Mouse (Mus musculus) forebrain, postnatal 0 days (tissue): ENCODE results near the gene Sumf1. TPM values are rescaled to one million over a fixed set of nuclear protein-coding genes. Genes with fewer than 3 reads are reported as not detected.

Experiments used
- ATAC-seq: fragments of 200-750 bp; cut with Nextera tagmentation; 2 replicates; pipeline ENCODE4 v1.8.0; 2017; ENCODE audit warnings: mild to moderate bottlenecking, moderate library complexity
- DNase-seq: peaks from one replicate; pipeline ENCODE4 v3.0.0-alpha.2; 2015
- H3K27ac ChIP-seq: fragments of 300-500 bp; sonication (generic); 2 replicates; pipeline ENCODE4 v1.5.1; 2014; ENCODE audit warnings: low read depth, mild to moderate bottlenecking, antibody characterized with exemption, low read length, moderate library complexity, mixed read lengths
- H3K27me3 ChIP-seq: fragments of 300-500 bp; sonication (generic); 2 replicates; pipeline ENCODE4 v1.6.1; 2014; ENCODE audit warnings: mild to moderate bottlenecking, low read length, mixed read lengths; ENCODE audit not compliant: insufficient read depth
- H3K36me3 ChIP-seq: fragments of 300-500 bp; sonication (generic); 2 replicates; pipeline ENCODE4 v1.6.1; 2014; ENCODE audit warnings: mild to moderate bottlenecking, moderate library complexity; ENCODE audit not compliant: insufficient read depth
- H3K4me1 ChIP-seq: fragments of 300-500 bp; sonication (generic); 2 replicates; pipeline ENCODE4 v1.6.1; 2014; ENCODE audit warnings: antibody characterized with exemption; ENCODE audit not compliant: insufficient read depth
- H3K4me2 ChIP-seq: fragments of 300-500 bp; sonication (generic); 2 replicates; pipeline ENCODE4 v1.6.1; 2014; ENCODE audit warnings: low read depth, mild to moderate bottlenecking, moderate library complexity
- H3K4me3 ChIP-seq: fragments of 300-500 bp; sonication (generic); 2 replicates; pipeline ENCODE4 v1.5.1; 2014; ENCODE audit warnings: low read depth, low read length, mixed read lengths
- H3K9ac ChIP-seq: fragments of 300-500 bp; sonication (generic); 2 replicates; pipeline ENCODE4 v1.6.1; 2014; ENCODE audit warnings: mild to moderate bottlenecking
- H3K9me3 ChIP-seq: fragments of 300-500 bp; sonication (generic); 2 replicates; pipeline ENCODE4 v1.6.1; 2016; ENCODE audit warnings: low read length
- CTCF ChIP-seq: sonication (generic); IDR thresholded peaks from 2 replicates; pipeline ENCODE4 v1.5.1; 2016; ENCODE audit warnings: antibody characterized with exemption, control low read depth, low read depth
- WGBS: fragments of 180-500 bp; shearing (Covaris S2); extraction: QIAGEN DNeasy Blood & Tissue Kit; methylation state at CpG from one replicate; pipeline ENCODE4 v1.1.7; 2014; 5-methylcytosine and 5-hydroxymethylcytosine counted together
- polyA plus RNA-seq: library from polyadenylated mRNA; unstranded; fragments of >200 nt; fragmentation: Nextera tagmentation; extraction: Ambion mirVana; gene quantifications from 2 replicates; pipeline ENCODE4 v1.2.1, GENCODE M21; 2015
- total RNA-seq: library from RNA; depleted of rRNA; stranded (reverse); fragments of >200 nt; gene quantifications from 2 replicates; pipeline ENCODE4 v1.2.3, GENCODE M21; 2014

The Sumf1 gene
- total and polyA plus RNA-seq, 2 experiments from 2014 or later, result 11.6 to 18.3 TPM

DNA sequence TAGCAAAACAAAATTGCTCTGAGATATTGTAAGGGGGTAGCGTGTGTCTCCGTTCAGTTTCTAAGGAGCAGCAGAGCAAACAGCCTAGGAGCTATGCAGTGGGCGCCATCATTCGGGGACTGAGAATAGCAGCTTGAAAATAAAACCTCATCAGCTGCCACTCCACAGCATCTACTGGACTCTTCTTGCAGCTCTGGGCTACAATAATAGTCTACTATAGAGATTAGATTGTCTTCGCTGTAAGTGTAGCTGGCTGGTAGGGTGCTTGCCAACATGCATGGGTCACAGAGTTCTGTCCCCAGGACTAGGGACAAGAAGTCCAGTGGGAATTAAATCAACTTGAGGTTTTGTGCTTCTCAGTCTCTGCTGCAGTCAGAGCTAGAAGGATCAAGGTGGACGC lies 42.1 kb upstream of the Sumf1 start:
- 89% methylated on average over 6 of the region's 6 CpGs for WGBS

GRCm38 (mm10) chr6:108226230-108226629 lies 40.8 kb upstream of the Sumf1 start:
- H3K4me3 ChIP-seq, result no peak overlapping the region

More for the DNA sequence above, 42.1 kb upstream of the Sumf1 start:
- H3K27me3 ChIP-seq, result no peaks in the 10 kb centered on the region
- H3K4me1 ChIP-seq, result no peaks in the 10 kb centered on the region
- DNase-seq (no peak), ATAC-seq (no peak)
- H3K9me3 ChIP-seq, result no peaks in the 10 kb centered on the region
- H3K9ac ChIP-seq, result no peak overlapping the region
- no peak overlapping the region for H3K4me2 ChIP-seq
- H3K27ac ChIP-seq, result no peak overlapping the region
- no peak overlapping the region for H3K4me3 ChIP-seq
- no peak for TF ChIP-seq CTCF
- no peaks in the 10 kb centered on the region for H3K36me3 ChIP-seq

DNA sequence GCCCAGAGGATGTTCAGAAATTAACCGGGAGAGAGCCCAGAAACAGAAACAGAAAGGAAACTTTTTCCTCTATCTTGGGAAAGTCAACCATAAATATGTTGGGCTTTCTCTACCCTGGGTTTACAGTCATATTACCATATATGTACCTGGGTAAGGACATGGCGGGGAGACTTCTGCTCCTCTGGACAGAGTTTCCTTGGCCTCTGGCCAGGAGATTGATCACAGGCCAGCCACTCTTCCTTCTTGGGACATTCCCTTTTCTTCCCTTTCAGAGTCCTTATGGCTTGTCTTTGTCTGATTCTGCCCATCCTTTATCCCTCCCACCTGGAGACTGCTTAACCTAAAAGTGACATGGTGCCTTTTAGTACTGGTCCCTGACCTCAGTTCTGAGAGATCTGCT lies 39.6 kb upstream of the Sumf1 start:
- H3K27ac ChIP-seq, result no peak overlapping the region
- H3K4me2 ChIP-seq, result no peak overlapping the region
- no peaks in the 10 kb centered on the region for H3K27me3 ChIP-seq
- H3K9me3 ChIP-seq, result no peaks in the 10 kb centered on the region
- H3K4me1 ChIP-seq, result no peaks in the 10 kb centered on the region
- H3K9ac ChIP-seq, result no peak overlapping the region
- no peak overlapping the region for H3K4me3 ChIP-seq
- TF ChIP-seq CTCF, result no peak
- 90% methylated on average over 2 of the region's 2 CpGs for WGBS
- DNase-seq (no peak), ATAC-seq (no peak)
- H3K36me3 ChIP-seq, result no peaks in the 10 kb centered on the region

More at GRCm38 (mm10) chr6:108226230-108226629, 40.8 kb upstream of the Sumf1 start:
- no peaks in the 10 kb centered on the region for H3K4me1 ChIP-seq
- TF ChIP-seq CTCF, result no peak
- no peaks in the 10 kb centered on the region for H3K27me3 ChIP-seq
- DNase-seq (no peak), ATAC-seq (no peak)
- WGBS, result 80% methylated on average over 7 of the region's 7 CpGs
- H3K9ac ChIP-seq, result no peak overlapping the region
- no peak overlapping the region for H3K27ac ChIP-seq
- H3K36me3 ChIP-seq, result no peaks in the 10 kb centered on the region
- H3K4me2 ChIP-seq, result no peak overlapping the region
- H3K9me3 ChIP-seq, result no peaks in the 10 kb centered on the region

DNA sequence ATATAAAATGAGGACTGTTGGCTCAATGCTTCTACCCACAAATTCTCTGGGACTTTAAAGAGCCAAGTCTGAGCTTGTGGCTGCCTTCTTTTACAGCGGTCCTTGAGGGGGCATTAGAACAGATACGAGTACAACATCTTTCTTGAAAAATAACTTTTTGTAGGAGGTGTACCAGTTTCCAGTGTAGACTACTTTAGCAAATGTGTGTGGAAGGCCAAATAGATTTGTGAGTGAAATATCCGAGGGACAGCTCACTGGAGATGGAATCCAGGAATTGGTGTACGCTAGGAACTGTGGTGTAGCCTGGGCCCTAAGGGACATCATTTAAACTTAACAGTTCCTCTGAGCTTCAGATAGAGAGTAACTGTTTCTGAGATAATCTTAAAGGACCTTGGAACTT lies 39.0 kb upstream of the Sumf1 start:
- DNase-seq (no peak), ATAC-seq (no peak)
- no peak for TF ChIP-seq CTCF
- H3K27ac ChIP-seq, result no peak overlapping the region
- H3K4me2 ChIP-seq, result no peak overlapping the region
- no peaks in the 10 kb centered on the region for H3K27me3 ChIP-seq
- H3K36me3 ChIP-seq, result no peaks in the 10 kb centered on the region
- H3K4me1 ChIP-seq, result no peaks in the 10 kb centered on the region
- no peak overlapping the region for H3K9ac ChIP-seq
- H3K9me3 ChIP-seq, result no peaks in the 10 kb centered on the region
- 94% methylated on average over 4 of the region's 4 CpGs for WGBS
- no peak overlapping the region for H3K4me3 ChIP-seq

DNA sequence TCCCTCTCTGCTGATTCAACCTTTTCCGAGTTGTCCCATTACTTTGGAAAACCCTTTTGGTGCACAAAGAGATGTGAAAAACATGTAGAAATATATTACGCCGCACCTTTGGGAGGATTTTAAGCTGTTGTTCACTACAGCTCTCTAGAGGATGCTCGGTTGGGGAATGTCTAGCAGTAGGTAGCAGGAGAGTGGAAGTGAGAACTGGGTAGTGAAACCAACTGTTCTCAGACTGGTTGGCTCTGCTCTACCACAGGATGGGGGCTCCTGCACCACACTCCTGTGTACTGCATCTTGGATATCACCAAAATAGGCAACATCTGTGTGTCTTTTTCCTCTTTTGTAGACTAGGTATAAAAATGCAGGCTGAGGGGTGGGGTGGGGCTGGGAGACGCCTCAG lies 37.5 kb upstream of the Sumf1 start:
- no peak for TF ChIP-seq CTCF
- 93% methylated on average over 5 of the region's 5 CpGs for WGBS
- no peak for ATAC-seq

GRCm38 (mm10) chr6:108222435-108222834 lies 37.1 kb upstream of the Sumf1 start:
- Histone ChIP-seq H3K27me3 (no peaks in the 10 kb centered on the region), H3K27ac (no peak overlapping the region), H3K4me1 (no peaks in the 10 kb centered on the region), H3K4me2 (no peak overlapping the region), H3K4me3 (no peak overlapping the region), H3K36me3 (no peaks in the 10 kb centered on the region), H3K9ac (no peak overlapping the region), H3K9me3 (no peaks in the 10 kb centered on the region)
- 57% methylated on average over 5 of the region's 5 CpGs for WGBS
- no peak for ATAC-seq
- no peak for DNase-seq
- TF ChIP-seq CTCF, result no peak

More for the DNA sequence above, 37.5 kb upstream of the Sumf1 start:
- Histone ChIP-seq H3K27me3 (no peaks in the 10 kb centered on the region), H3K4me2 (no peak overlapping the region), H3K36me3 (no peaks in the 10 kb centered on the region), H3K9ac (no peak overlapping the region), H3K4me1 (no peaks in the 10 kb centered on the region), H3K27ac (no peak overlapping the region), H3K4me3 (no peak overlapping the region), H3K9me3 (no peaks in the 10 kb centered on the region)
- no peak for DNase-seq

- no peak overlapping the region for H3K9ac ChIP-seq
- no peak for DNase-seq
- H3K9me3 ChIP-seq, result no peaks in the 10 kb centered on the region
- H3K4me1 ChIP-seq, result peaks cover 6% of the 10 kb centered on the region; the same call in 1 of the 2 replicates
- H3K27me3 ChIP-seq, result no peaks in the 10 kb centered on the region
- 94% methylated on average over 3 of the region's 3 CpGs for WGBS
- H3K4me3 ChIP-seq, result no peak overlapping the region
- H3K36me3 ChIP-seq, result no peaks in the 10 kb centered on the region; the same call in 1 of the 2 replicates
- no peak overlapping the region for H3K4me2 ChIP-seq
- ATAC-seq, result no peak
- H3K27ac ChIP-seq, result no peak overlapping the region
- no peak for TF ChIP-seq CTCF
These were observed 32.6 kb upstream of the Sumf1 start for GRCm38 (mm10) chr6:108217987-108218386.
